ENCODE assay signal across 19 mouse cellular contexts in the genomic region with DNA sequence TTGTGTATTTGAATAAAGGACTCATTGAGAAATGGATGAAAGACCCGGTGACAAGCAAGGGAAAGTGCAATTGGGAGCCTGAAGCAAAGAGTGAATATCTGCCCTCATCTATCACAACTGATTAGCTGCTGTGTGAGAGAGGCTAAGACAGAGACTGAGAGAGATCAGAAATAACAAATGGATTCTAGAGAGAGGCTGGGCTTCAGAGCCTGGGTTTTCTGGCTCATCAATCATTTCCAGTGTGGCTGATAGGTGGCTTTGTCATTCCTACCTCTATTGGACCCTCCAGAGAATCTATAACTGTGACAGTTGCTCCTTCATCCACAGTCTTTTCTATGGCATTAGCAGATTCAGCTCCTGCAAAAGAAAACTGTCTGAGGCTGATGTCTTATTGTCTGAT.
"Had no signal": no experiment of that assay in that cellular context is flagged by ENCODE, and none has a peak within 500 bp of the region (broad histone marks: within the 10 kb centered on the region; RNA-seq: fewer than 3 reads in every experiment).

No protein-coding gene starts in this region.

- H3K4me2 ChIP-seq: kidney, embryonic 15.5 days; limb, embryonic 13.5 days; liver, embryonic 12.5 days; liver, embryonic 15.5 days; lung, embryonic 15.5 days; midbrain, embryonic 13.5 days had no signal

- H3K9ac ChIP-seq: kidney, embryonic 15.5 days; limb, embryonic 13.5 days; liver, embryonic 12.5 days; liver, embryonic 15.5 days; lung, embryonic 15.5 days; midbrain, embryonic 13.5 days had no signal

- ATAC-seq: liver, embryonic 12.5 days; midbrain, embryonic 13.5 days; midbrain, embryonic 16.5 days had no signal

- H3K27me3 ChIP-seq: kidney, embryonic 15.5 days; limb, embryonic 13.5 days; liver, embryonic 12.5 days; liver, embryonic 15.5 days; lung, embryonic 15.5 days; megakaryocyte, embryonic 14.5 days; midbrain, embryonic 13.5 days had no signal

- H3K36me3 ChIP-seq: kidney, embryonic 15.5 days; limb, embryonic 10.5 days; limb, embryonic 13.5 days; liver, embryonic 12.5 days; liver, embryonic 15.5 days; lung, embryonic 15.5 days; midbrain, embryonic 10.5 days; midbrain, embryonic 13.5 days had no signal

- H3K27ac ChIP-seq: kidney, embryonic 15.5 days; limb, embryonic 10.5 days; limb, embryonic 13.5 days; liver, embryonic 12.5 days; liver, embryonic 15.5 days; lung, embryonic 15.5 days; midbrain, embryonic 10.5 days; midbrain, embryonic 13.5 days had no signal

- H3K4me1 ChIP-seq: kidney, embryonic 15.5 days; limb, embryonic 10.5 days; limb, embryonic 13.5 days; liver, embryonic 12.5 days; liver, embryonic 15.5 days; lung, embryonic 15.5 days; megakaryocyte, embryonic 14.5 days; midbrain, embryonic 10.5 days had no signal

- H3K4me3 ChIP-seq: kidney, embryonic 15.5 days; limb, embryonic 10.5 days; limb, embryonic 13.5 days; liver, embryonic 12.5 days; liver, embryonic 15.5 days; lung, embryonic 15.5 days; megakaryocyte, embryonic 14.5 days; midbrain, embryonic 10.5 days; midbrain, embryonic 13.5 days had no signal

- H3K9me3 ChIP-seq: kidney, embryonic 15.5 days; limb, embryonic 10.5 days; limb, embryonic 13.5 days; liver, embryonic 12.5 days; liver, embryonic 15.5 days; lung, embryonic 15.5 days; megakaryocyte, embryonic 14.5 days; midbrain, embryonic 10.5 days; midbrain, embryonic 13.5 days had no signal

- DNase-seq: kidney, postnatal 10 days; kidney, postnatal 36 days; liver; lung, adult 18-20 months; lung, postnatal 10 days; lung, postnatal 36 days; thymus, adult 2 months; thymus, postnatal 14 days; thymus, postnatal 4 days had no signal
